Mouse (Mus musculus) erythroblast, embryonic 14.5 days (primary cell): ENCODE measurements around the gene Tmem274. TPM values are rescaled to one million over a fixed set of nuclear protein-coding genes. Genes with fewer than 3 reads are reported as not detected.

ENCODE experiments used
- H3K27me3 ChIP-seq: 2 replicates; pipeline ENCODE4 v1.6.1; 2012; ENCODE audit warnings: inconsistent platforms; ENCODE audit not compliant: control insufficient read depth
- H3K36me3 ChIP-seq: 2 replicates; pipeline ENCODE4 v1.6.1; 2012; ENCODE audit warnings: mild to moderate bottlenecking, inconsistent platforms; ENCODE audit not compliant: control insufficient read depth
- H3K4me1 ChIP-seq: 2 replicates; pipeline ENCODE4 v1.6.1; 2012; ENCODE audit warnings: inconsistent platforms; ENCODE audit not compliant: control insufficient read depth
- H3K4me3 ChIP-seq: replicated peaks from 2 replicates; pipeline ENCODE3; 2012; ENCODE audit warnings: moderate library complexity, mild to moderate bottlenecking, inconsistent platforms
- H3K9me3 ChIP-seq: 2 replicates; pipeline ENCODE4 v1.6.1; 2012; ENCODE audit warnings: low read length, inconsistent platforms, mixed read lengths; ENCODE audit not compliant: control insufficient read depth
- GATA1 ChIP-seq: IDR thresholded peaks from 2 replicates; pipeline ENCODE4 v1.6.1; 2012; ENCODE audit warnings: low read length, inconsistent platforms, mixed read lengths
- TAL1 ChIP-seq: IDR thresholded peaks from 3 replicates; pipeline ENCODE4 v1.6.1; 2012; ENCODE audit warnings: low read length, inconsistent platforms, mixed read lengths
- polyA plus RNA-seq: library from polyadenylated mRNA; stranded (reverse); fragments of >175 nt; gene quantifications from 2 replicates; pipeline ENCODE4 v1.2.3, GENCODE M21; 2012

Tmem274 gene
- polyA plus RNA-seq, 1 experiment, result not detected

- TF ChIP-seq GATA1 (no peak), TAL1 (no peak)
- H3K4me3 ChIP-seq, result no peak overlapping the region
- peaks cover 1% of the 10 kb centered on the region; the same call in 1 of the 2 replicates for H3K4me1 ChIP-seq
- H3K9me3 ChIP-seq, result no peaks in the 10 kb centered on the region
- H3K36me3 ChIP-seq, result no peaks in the 10 kb centered on the region
- no peaks in the 10 kb centered on the region for H3K27me3 ChIP-seq
Measured at GRCm38 (mm10) chr4:149462305-149462971, 14.7 kb upstream of the Tmem274 start.

GRCm38 (mm10) chr4:149463435-149463950 is 13.7 kb upstream of the Tmem274 start:
- Histone ChIP-seq H3K4me3 (no peak overlapping the region), H3K27me3 (no peaks in the 10 kb centered on the region), H3K36me3 (peaks cover 5% of the 10 kb centered on the region; the same call in 1 of the 2 replicates), H3K4me1 (peaks cover 1% of the 10 kb centered on the region; the same call in 1 of the 2 replicates), H3K9me3 (no peaks in the 10 kb centered on the region)
- TF ChIP-seq TAL1 (no peak), GATA1 (no peak)

- Histone ChIP-seq H3K36me3 (peaks cover 23% of the 10 kb centered on the region), H3K4me3 (no peak overlapping the region), H3K4me1 (no peaks in the 10 kb centered on the region), H3K9me3 (no peaks in the 10 kb centered on the region), H3K27me3 (no peaks in the 10 kb centered on the region)
- no peak for TF ChIP-seq TAL1
- no peak for TF ChIP-seq GATA1
Measured at GRCm38 (mm10) chr4:149469557-149469956, 7.6 kb upstream of the Tmem274 start.

- TF ChIP-seq GATA1 (no peak), TAL1 (no peak)
- H3K9me3 ChIP-seq, result no peaks in the 10 kb centered on the region
- H3K27me3 ChIP-seq, result no peaks in the 10 kb centered on the region
- no peaks in the 10 kb centered on the region for H3K4me1 ChIP-seq
- peaks cover 15% of the 10 kb centered on the region for H3K36me3 ChIP-seq
- no peak overlapping the region for H3K4me3 ChIP-seq
Measured at GRCm38 (mm10) chr4:149475096-149475495, 2.1 kb upstream of the Tmem274 start.

- H3K4me1 ChIP-seq, result peaks cover 27% of the 10 kb centered on the region
- peak overlapping the region; percentile 92 for H3K4me3 ChIP-seq
- TF ChIP-seq TAL1 (no peak), GATA1 (no peak)
- H3K36me3 ChIP-seq, result peaks cover 30% of the 10 kb centered on the region
- H3K9me3 ChIP-seq, result no peaks in the 10 kb centered on the region
- no peaks in the 10 kb centered on the region for H3K27me3 ChIP-seq
Measured at GRCm38 (mm10) chr4:149484566-149484965, 7.4 kb downstream of the Tmem274 start.

GRCm38 (mm10) chr4:149485053-149485824 is 8.1 kb downstream of the Tmem274 start, which contains the start of the genes Nmnat1 and Lzic:
Gene Nmnat1 (minus strand): TSS chr4:149485202.
Gene Lzic (plus strand): TSS chr4:149485229.
- TF ChIP-seq TAL1 (no peak), GATA1 (no peak)
- H3K9me3 ChIP-seq, result no peaks in the 10 kb centered on the region
- H3K4me3 ChIP-seq, result peak within 1 kb of the TSS; percentile 92
- H3K36me3 ChIP-seq, result peaks cover 37% of the 10 kb centered on the region
- H3K27me3 ChIP-seq, result no peaks in the 10 kb centered on the region
- peaks cover 27% of the 10 kb centered on the region for H3K4me1 ChIP-seq

- Histone ChIP-seq H3K4me3 (peak overlapping the region; percentile 92), H3K4me1 (peaks cover 27% of the 10 kb centered on the region), H3K27me3 (no peaks in the 10 kb centered on the region), H3K36me3 (peaks cover 40% of the 10 kb centered on the region), H3K9me3 (no peaks in the 10 kb centered on the region)
- TF ChIP-seq GATA1, result no peak
- no peak for TF ChIP-seq TAL1
Measured at GRCm38 (mm10) chr4:149485825-149486206, 8.6 kb downstream of the Tmem274 start.

- H3K4me3 ChIP-seq, result no peak overlapping the region
- peaks cover 3% of the 10 kb centered on the region; the same call in 1 of the 2 replicates for H3K9me3 ChIP-seq
- H3K36me3 ChIP-seq, result peaks cover 50% of the 10 kb centered on the region
- TF ChIP-seq GATA1, result no peak
- no peaks in the 10 kb centered on the region for H3K27me3 ChIP-seq
- H3K4me1 ChIP-seq, result peaks cover 27% of the 10 kb centered on the region
Measured at GRCm38 (mm10) chr4:149487729-149488128, 10.6 kb downstream of the Tmem274 start.

- H3K36me3 ChIP-seq, result peaks cover 67% of the 10 kb centered on the region
- H3K27me3 ChIP-seq, result no peaks in the 10 kb centered on the region
- TF ChIP-seq GATA1 (no peak), TAL1 (no peak)
- H3K4me1 ChIP-seq, result peaks cover 20% of the 10 kb centered on the region
- H3K9me3 ChIP-seq, result peaks cover 3% of the 10 kb centered on the region; the same call in 1 of the 2 replicates
- no peak overlapping the region for H3K4me3 ChIP-seq
Measured at GRCm38 (mm10) chr4:149489415-149490240, 12.4 kb downstream of the Tmem274 start.
